Mouse (Mus musculus) neural tube, embryonic 11.5 days (tissue): Measurements from ENCODE around the gene Deaf1. TPM values are rescaled to one million over a fixed set of nuclear protein-coding genes. Genes with fewer than 3 reads are reported as not detected.
"Not testable (repeated sequence)": the region's sequence is repeated elsewhere in the genome, so short reads cannot be mapped to it uniquely, and the experiment has no call there.

ENCODE experiments used
- ATAC-seq: fragments of 200-750 bp; cut with Nextera tagmentation; 2 replicates; pipeline ENCODE4 v1.8.0; 2017; ENCODE audit warnings: moderate number of reproducible peaks, mild to moderate bottlenecking, moderate TSS enrichment, moderate library complexity; ENCODE audit not compliant: insufficient read depth, low FRiP score, low TSS enrichment
- DNase-seq: peaks from one replicate; pipeline ENCODE4 v3.0.0-alpha.2; 2015; ENCODE audit warnings: low spot score
- H3K27ac ChIP-seq: fragments of 300-500 bp; sonication (generic); 2 replicates; pipeline ENCODE4 v1.5.1; 2014; ENCODE audit warnings: low read depth, mild to moderate bottlenecking, low read length
- H3K27me3 ChIP-seq: fragments of 300-500 bp; sonication (generic); 2 replicates; pipeline ENCODE4 v1.6.1; 2014; ENCODE audit warnings: mild to moderate bottlenecking, low read length, mixed read lengths; ENCODE audit not compliant: control insufficient read depth, insufficient read depth
- H3K36me3 ChIP-seq: fragments of 300-500 bp; sonication (generic); 2 replicates; pipeline ENCODE4 v1.6.1; 2014; ENCODE audit warnings: mild to moderate bottlenecking, low read length, moderate library complexity, mixed read lengths; ENCODE audit not compliant: control insufficient read depth, insufficient read depth
- H3K4me1 ChIP-seq: fragments of 300-500 bp; sonication (generic); 2 replicates; pipeline ENCODE4 v1.6.1; 2014; ENCODE audit warnings: low read length, mixed read lengths; ENCODE audit not compliant: control insufficient read depth, insufficient read depth
- H3K4me2 ChIP-seq: fragments of 300-500 bp; sonication (generic); 2 replicates; pipeline ENCODE4 v1.6.1; 2014; ENCODE audit warnings: low read depth, mild to moderate bottlenecking, moderate library complexity
- H3K4me3 ChIP-seq: fragments of 300-500 bp; sonication (generic); 2 replicates; pipeline ENCODE4 v1.5.1; 2014; ENCODE audit warnings: low read depth, low read length
- H3K9ac ChIP-seq: fragments of 300-500 bp; sonication (generic); 2 replicates; pipeline ENCODE4 v1.6.1; 2014; ENCODE audit warnings: mild to moderate bottlenecking, low read length
- H3K9me3 ChIP-seq: fragments of 300-500 bp; sonication (generic); 2 replicates; pipeline ENCODE4 v1.6.1; 2016; ENCODE audit warnings: low read length; ENCODE audit not compliant: control insufficient read depth
- WGBS: fragments of 180-500 bp; shearing (Covaris S2); extraction: QIAGEN DNeasy Blood & Tissue Kit; methylation state at CpG from one replicate; pipeline ENCODE4 v1.1.7; 2014; 5-methylcytosine and 5-hydroxymethylcytosine counted together
- polyA plus RNA-seq: library from polyadenylated mRNA; unstranded; fragments of >200 nt; fragmentation: Nextera tagmentation; extraction: Ambion mirVana; gene quantifications from 2 replicates; pipeline ENCODE4 v1.2.1, GENCODE M21; 2014

The Deaf1 gene
- polyA plus RNA-seq, 1 experiment from 2014 or later = 90.1 TPM

GRCm38 (mm10) chr7:141264761-141265410, 62.6 kb downstream of the Deaf1 start:
- WGBS = 42% methylated on average over 12 of the region's 12 CpGs
- no peak overlapping the region for H3K4me2 ChIP-seq
- no peak overlapping the region for H3K4me3 ChIP-seq
- peaks cover 27% of the 10 kb centered on the region for H3K36me3 ChIP-seq
- H3K9me3 ChIP-seq = no peaks in the 10 kb centered on the region
- no peaks in the 10 kb centered on the region for H3K27me3 ChIP-seq
- no peak overlapping the region for H3K27ac ChIP-seq
- H3K9ac ChIP-seq = no peak overlapping the region; the same call in 1 of the 2 replicates
- peak; percentile 61; the same call in 1 of the 2 replicates for ATAC-seq
- H3K4me1 ChIP-seq = peaks cover 10% of the 10 kb centered on the region; the same call in 1 of the 2 replicates
- DNase-seq = peak; percentile 56

GRCm38 (mm10) chr7:141264041-141264700, 63.3 kb downstream of the Deaf1 start:
- DNase-seq (no peak), ATAC-seq (no peak)
- no peak overlapping the region for H3K27ac ChIP-seq
- no peak overlapping the region for H3K4me2 ChIP-seq
- no peak overlapping the region for H3K9ac ChIP-seq
- peaks cover 10% of the 10 kb centered on the region; the same call in 1 of the 2 replicates for H3K4me1 ChIP-seq
- H3K36me3 ChIP-seq = peaks cover 30% of the 10 kb centered on the region
- no peak overlapping the region for H3K4me3 ChIP-seq
- WGBS = 70% methylated on average over 11 of the region's 11 CpGs
- H3K9me3 ChIP-seq = no peaks in the 10 kb centered on the region
- H3K27me3 ChIP-seq = no peaks in the 10 kb centered on the region

- H3K27ac ChIP-seq = no peak overlapping the region
- no peak overlapping the region for H3K4me2 ChIP-seq
- H3K9me3 ChIP-seq = no peaks in the 10 kb centered on the region
- H3K9ac ChIP-seq = no peak overlapping the region
- no peak overlapping the region for H3K4me3 ChIP-seq
- DNase-seq (no peak), ATAC-seq (no peak)
- peaks cover 10% of the 10 kb centered on the region; the same call in 1 of the 2 replicates for H3K4me1 ChIP-seq
- WGBS = 85% methylated on average over 13 of the region's 13 CpGs
- H3K27me3 ChIP-seq = no peaks in the 10 kb centered on the region
- H3K36me3 ChIP-seq = peaks cover 34% of the 10 kb centered on the region
Observed at GRCm38 (mm10) chr7:141263640-141264039, 63.9 kb downstream of the Deaf1 start.

DNA sequence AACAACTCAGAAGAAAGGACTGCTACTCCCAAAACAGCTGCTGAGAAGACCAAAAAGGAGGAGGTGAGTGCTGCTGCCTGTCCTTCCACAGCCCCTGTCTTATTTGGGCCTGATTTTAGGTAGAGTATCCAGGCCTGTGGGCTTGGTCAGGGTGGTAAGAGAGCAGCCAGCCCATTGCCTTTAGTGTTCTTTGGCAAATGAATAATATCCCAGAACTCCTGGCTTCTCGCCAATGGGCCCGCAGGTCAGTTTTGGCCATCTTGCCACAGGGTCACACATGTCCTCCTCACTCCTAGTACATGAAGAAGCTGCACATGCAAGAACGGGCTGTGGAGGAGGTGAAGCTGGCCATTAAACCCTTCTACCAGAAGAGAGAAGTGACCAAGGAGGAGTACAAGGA, 66.0 kb downstream of the Deaf1 start:
- H3K4me2 ChIP-seq = no peak overlapping the region
- DNase-seq (no peak), ATAC-seq (no peak)
- WGBS = 93% methylated on average over 3 of the region's 3 CpGs
- H3K36me3 ChIP-seq = peaks cover 51% of the 10 kb centered on the region
- H3K9ac ChIP-seq = no peak overlapping the region
- no peaks in the 10 kb centered on the region for H3K27me3 ChIP-seq
- no peak overlapping the region for H3K27ac ChIP-seq
- no peak overlapping the region for H3K4me3 ChIP-seq
- H3K9me3 ChIP-seq = no peaks in the 10 kb centered on the region
- H3K4me1 ChIP-seq = peaks cover 10% of the 10 kb centered on the region; the same call in 1 of the 2 replicates

DNA sequence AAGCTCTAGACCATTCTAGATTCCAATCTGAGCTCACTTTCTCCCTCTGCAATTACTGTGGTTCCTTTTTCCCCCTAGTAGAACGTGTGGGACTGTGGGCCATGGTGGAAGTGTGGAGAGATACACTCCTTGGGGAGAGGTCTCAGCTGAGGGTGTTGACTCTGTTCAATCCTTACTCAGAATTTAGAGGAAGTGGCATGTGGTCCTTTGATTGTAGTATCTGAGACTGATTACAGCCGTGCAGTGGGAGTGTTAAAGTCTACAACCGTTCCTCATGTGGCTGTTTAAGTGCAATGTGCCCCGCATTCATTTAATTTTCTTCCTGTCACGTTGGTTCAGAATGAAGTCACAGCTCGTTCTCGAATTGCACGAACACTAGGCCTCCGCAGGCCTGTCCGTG, 71.3 kb downstream of the Deaf1 start:
- H3K9me3 ChIP-seq = no peaks in the 10 kb centered on the region
- H3K9ac ChIP-seq = no peak overlapping the region
- H3K27me3 ChIP-seq = no peaks in the 10 kb centered on the region
- 94% methylated on average over 10 of the region's 10 CpGs for WGBS
- H3K4me2 ChIP-seq = no peak overlapping the region
- peak; percentile 8 for DNase-seq
- no peak overlapping the region for H3K27ac ChIP-seq
- peaks cover 47% of the 10 kb centered on the region for H3K36me3 ChIP-seq
- H3K4me3 ChIP-seq = no peak overlapping the region
- no peaks in the 10 kb centered on the region for H3K4me1 ChIP-seq
- ATAC-seq = no peak

DNA sequence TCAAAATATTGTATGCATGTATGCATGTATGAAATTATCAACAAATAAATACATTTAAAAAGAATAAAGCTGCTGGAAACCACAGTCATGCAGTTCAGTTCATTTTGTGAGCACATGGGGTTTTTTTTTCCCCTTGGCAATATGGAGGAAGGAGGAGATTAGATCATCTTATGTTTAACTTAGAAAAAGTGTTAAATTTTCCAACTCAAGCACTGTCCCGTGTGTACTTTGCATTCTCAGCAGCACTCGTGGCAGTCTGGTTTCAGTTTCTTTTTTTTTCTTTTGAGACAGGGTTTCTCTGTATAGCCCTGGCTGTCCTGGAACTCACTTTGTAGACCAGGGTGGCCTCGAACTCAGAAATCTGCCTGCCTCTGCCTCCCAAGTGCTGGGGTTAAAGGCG, 77.0 kb downstream of the Deaf1 start:
- not testable (repeated sequence) for H3K9ac ChIP-seq, H3K4me2 ChIP-seq, H3K27me3 ChIP-seq, H3K27ac ChIP-seq, DNase-seq, ATAC-seq, H3K9me3 ChIP-seq, H3K4me1 ChIP-seq, H3K4me3 ChIP-seq
- H3K36me3 ChIP-seq = peaks cover 18% of the 10 kb centered on the region
- WGBS = 93% methylated on average over 4 of the region's 4 CpGs

Other genes starting within 250 kb of the Deaf1 start
- gene Pkp3, start 249.5 kb downstream of the Deaf1 start, polyA plus RNA-seq = 2.3 and 2.7 TPM in 2 replicates
- 2.4 and 3.1 TPM in 2 replicates for gene Sigirr, start 227.1 kb downstream of the Deaf1 start, polyA plus RNA-seq
- gene Ano9, start 209.9 kb downstream of the Deaf1 start, polyA plus RNA-seq = 0.09 TPM in 1 of 2 replicates, not detected in the other
- gene Ptdss2, start 205.3 kb downstream of the Deaf1 start, polyA plus RNA-seq = 69.0 and 69.5 TPM in 2 replicates
- 69.5 and 69.7 TPM in 2 replicates for gene Rnh1, start 154.8 kb downstream of the Deaf1 start, polyA plus RNA-seq
- 111 and 122 TPM in 2 replicates for gene Hras, start 133.7 kb downstream of the Deaf1 start, polyA plus RNA-seq
- gene Lrrc56, start 133.5 kb downstream of the Deaf1 start, polyA plus RNA-seq = 9.1 and 9.5 TPM in 2 replicates
- 1.9 and 2.0 TPM in 2 replicates for gene Lmntd2, start 113.6 kb downstream of the Deaf1 start, polyA plus RNA-seq
- gene Rassf7, start 111.8 kb downstream of the Deaf1 start, polyA plus RNA-seq = 34.4 and 45.7 TPM in 2 replicates
- gene Phrf1, start 98.9 kb downstream of the Deaf1 start, polyA plus RNA-seq = 90.3 and 93.3 TPM in 2 replicates
- 0.56 and 0.78 TPM in 2 replicates for gene Irf7, start 61.2 kb downstream of the Deaf1 start, polyA plus RNA-seq
- gene Cdhr5, start 50.9 kb downstream of the Deaf1 start, polyA plus RNA-seq = not detected in 2 replicates
- gene Sct, start 48.6 kb downstream of the Deaf1 start, polyA plus RNA-seq = 13.2 and 13.7 TPM in 2 replicates
- gene Drd4, start 35.7 kb downstream of the Deaf1 start, polyA plus RNA-seq = 0.43 and 0.61 TPM in 2 replicates
- 29.3 and 32.6 TPM in 2 replicates for gene Tmem80, start within 50 bp of the Deaf1 start, polyA plus RNA-seq
- gene Eps8l2, start 11.2 kb upstream of the Deaf1 start, polyA plus RNA-seq = 2.2 TPM in 2 replicates
- 359 and 371 TPM in 2 replicates for gene Taldo1, start 64.5 kb upstream of the Deaf1 start, polyA plus RNA-seq
- 44.1 and 46.0 TPM in 2 replicates for gene Gatd1, start 86.4 kb upstream of the Deaf1 start, polyA plus RNA-seq
- 8.8 and 13.9 TPM in 2 replicates for gene Cend1, start 101.8 kb upstream of the Deaf1 start, polyA plus RNA-seq
- gene Slc25a22, start 110.2 kb upstream of the Deaf1 start, polyA plus RNA-seq = 45.2 and 45.8 TPM in 2 replicates
- gene Pidd1, start 116.3 kb upstream of the Deaf1 start, polyA plus RNA-seq = 9.5 and 10.3 TPM in 2 replicates
- 898 and 979 TPM in 2 replicates for gene Rplp2, start 119.7 kb upstream of the Deaf1 start, polyA plus RNA-seq
- 14.8 and 17.6 TPM in 2 replicates for gene Pnpla2, start 127.5 kb upstream of the Deaf1 start, polyA plus RNA-seq
- gene Cracr2b, start 133.4 kb upstream of the Deaf1 start, polyA plus RNA-seq = 2.8 and 6.4 TPM in 2 replicates
- 44.3 and 52.2 TPM in 2 replicates for gene Cd151, start 139.7 kb upstream of the Deaf1 start, polyA plus RNA-seq
- gene Polr2l, start 147.4 kb upstream of the Deaf1 start, polyA plus RNA-seq = 76.9 and 79.2 TPM in 2 replicates
- 32.4 and 35.8 TPM in 2 replicates for gene Tspan4, start 147.6 kb upstream of the Deaf1 start, polyA plus RNA-seq
- 28.2 and 32.9 TPM in 2 replicates for gene Chid1, start 212.2 kb upstream of the Deaf1 start, polyA plus RNA-seq
- 89.6 and 100 TPM in 2 replicates for gene Ap2a2, start 234.5 kb upstream of the Deaf1 start, polyA plus RNA-seq